Mouse (Mus musculus) cerebellum, adult 9-11 months (tissue): ENCODE results near the gene Zfp651.
A peak's percentile ranks its signal among the peaks of the same experiment; 100 is the strongest.

Source experiments
- DNase-seq: peaks from one replicate; pipeline ENCODE4 v3.0.0; 2022

The Zfp651 gene

DNA sequence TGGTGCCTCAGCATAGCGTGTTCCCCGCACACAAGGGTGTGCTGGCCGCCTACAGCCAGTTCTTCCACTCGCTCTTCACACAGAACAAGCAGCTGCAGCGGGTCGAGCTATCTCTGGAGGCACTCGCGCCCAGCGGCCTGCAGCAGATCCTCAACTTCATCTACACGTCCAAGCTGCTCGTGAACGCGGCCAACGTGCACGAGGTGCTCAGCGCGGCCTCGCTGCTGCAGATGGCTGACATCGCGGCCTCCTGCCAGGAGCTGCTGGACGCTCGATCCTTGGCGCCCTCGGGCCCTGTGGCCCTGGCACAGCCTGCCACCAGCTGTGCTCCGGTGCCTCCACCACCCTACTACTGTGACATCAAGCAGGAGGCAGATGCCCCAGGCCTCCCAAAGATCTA is 3.6 kb downstream of the Zfp651 start:
- no peak for DNase-seq

DNA sequence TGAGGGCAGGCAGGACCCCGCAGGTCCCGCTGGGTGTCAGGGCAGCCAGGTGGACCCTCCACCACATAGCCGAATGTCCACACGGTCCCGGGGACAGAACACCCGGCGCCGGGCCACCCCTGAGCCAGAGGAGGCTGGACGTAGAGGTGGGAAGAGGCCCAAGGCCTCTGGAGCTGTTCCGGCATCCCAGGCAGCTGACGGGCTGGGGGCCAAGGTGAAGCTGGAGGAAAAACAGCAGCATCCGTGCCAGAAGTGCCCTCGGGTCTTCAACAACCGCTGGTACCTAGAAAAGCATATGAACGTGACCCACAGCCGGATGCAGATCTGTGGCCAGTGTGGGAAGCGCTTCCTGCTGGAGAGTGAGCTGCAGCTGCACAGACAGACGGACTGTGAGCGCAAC is 4.6 kb downstream of the Zfp651 start:
- DNase-seq, result no peak

DNA sequence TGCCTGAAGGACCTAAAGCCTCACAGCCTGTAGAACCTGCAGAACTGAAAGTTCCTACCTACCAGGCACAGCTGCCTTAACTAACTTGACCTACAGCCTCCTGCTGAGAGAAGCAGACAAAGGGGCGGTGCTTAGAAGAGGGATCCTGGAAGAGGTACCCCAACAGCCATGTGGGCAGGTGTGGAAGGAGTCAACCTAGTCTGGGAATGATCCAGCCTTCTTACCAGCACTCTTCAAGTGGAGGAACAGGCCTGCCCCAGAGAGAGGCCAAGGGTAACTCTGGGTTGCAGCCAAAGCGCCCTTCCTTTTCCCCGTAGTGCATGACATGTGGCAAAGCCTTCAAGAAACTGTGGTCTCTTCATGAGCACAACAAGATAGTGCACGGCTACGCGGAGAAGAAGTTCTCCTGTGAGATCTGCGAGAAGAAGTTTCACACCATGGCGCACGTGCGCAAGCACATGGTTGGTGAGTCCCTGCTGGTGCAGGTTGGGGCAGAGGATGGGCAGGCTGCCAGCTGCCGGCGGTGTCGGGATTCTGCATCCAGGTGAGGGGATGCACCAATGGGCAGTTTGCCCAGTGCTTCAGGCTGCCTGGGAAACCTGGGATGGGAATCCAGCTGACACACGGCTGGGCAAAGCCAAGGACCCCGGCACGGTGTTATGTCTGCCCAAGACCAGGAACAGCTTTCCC is 6.2 kb downstream of the Zfp651 start:
- peak; percentile 48 for DNase-seq

DNA sequence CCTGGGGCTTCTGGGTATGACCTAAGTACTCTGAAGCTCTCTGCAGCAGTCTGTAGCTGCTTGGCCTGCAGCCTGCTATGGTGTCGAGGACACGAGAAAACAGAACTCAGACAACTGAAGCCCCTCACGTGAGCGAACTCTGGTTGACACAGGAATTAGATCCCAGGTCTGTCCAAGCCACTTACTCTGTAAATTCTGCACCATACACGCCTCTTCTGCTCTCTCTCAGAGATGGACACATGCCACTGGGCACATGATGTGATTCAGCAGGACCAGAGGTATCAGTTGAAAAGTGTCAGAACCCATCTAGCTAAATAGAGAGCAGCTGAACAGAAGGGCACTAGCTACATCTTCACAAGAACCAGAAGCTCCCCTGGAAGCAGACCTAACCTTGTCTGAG is 13.3 kb downstream of the Zfp651 start:
- DNase-seq, result no peak

DNA sequence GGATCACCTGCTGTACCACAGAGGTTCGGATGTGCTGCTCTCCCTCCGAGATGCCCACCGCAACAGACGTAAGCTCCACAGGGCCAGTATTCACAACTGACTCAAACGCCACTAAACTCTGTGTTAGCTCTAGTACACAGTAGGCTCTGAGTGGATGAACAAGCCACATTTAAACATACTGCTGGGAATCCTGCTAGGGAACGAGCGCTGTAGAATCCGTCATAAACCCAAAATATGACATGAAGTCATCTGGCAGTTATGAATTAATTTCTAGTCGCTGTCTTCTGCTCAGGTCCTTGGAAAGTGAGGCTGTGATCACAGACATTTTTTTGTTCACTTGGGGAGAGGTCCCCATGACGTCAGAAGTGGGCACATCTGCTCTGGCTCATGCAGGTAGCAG is 16.8 kb downstream of the Zfp651 start:
- no peak for DNase-seq

DNA sequence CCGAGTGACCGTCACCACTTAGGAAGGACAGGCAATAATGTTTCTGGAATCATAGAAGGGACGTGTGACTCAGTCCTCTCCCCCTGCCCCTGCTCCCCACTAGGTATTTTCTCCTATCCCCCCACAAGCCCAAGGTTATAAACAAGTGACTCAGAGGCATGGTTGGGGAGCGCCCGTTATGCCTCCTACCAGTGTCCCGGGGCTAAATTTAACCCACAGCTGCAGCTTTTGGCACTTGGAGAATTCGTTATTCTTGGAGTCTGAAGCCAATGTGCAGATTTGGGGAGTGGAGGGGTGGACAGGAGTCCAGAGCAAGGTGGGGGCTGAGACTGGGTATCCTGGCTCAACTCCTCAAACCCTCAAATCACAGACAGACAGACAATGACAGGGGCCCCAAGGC is 17.4 kb downstream of the Zfp651 start:
- DNase-seq, result no peak

DNA sequence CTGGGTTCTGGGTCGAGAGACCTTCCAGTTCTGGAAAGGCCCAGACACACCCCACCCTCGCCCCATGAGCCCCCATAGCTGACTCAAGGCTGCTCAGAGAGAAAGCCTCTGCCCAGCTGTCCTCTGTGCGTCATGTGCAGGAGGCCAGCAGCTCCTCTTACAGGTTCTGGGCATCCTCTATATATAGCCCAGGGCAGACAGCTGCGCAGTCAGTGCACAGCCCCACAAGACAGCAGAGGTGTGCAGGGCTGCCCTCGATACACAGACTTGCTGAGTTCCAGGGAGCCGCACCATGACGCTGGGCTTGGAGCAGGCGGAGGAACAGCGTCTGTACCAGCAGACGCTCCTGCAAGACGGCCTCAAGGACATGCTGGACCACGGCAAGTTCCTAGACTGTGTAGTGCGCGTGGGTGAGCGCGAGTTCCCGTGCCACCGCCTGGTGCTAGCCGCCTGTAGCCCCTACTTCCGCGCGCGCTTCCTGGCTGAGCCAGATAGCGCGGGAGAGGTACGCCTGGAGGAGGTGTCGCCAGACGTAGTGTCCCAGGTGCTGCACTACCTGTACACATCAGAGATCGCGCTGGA is 18.4 kb downstream of the Zfp651 start, which contains the start of gene Klhl40:
Gene Klhl40 (plus strand): TSS at position 124 of the 582 bp plus-strand sequence.
- no peak for DNase-seq

DNA sequence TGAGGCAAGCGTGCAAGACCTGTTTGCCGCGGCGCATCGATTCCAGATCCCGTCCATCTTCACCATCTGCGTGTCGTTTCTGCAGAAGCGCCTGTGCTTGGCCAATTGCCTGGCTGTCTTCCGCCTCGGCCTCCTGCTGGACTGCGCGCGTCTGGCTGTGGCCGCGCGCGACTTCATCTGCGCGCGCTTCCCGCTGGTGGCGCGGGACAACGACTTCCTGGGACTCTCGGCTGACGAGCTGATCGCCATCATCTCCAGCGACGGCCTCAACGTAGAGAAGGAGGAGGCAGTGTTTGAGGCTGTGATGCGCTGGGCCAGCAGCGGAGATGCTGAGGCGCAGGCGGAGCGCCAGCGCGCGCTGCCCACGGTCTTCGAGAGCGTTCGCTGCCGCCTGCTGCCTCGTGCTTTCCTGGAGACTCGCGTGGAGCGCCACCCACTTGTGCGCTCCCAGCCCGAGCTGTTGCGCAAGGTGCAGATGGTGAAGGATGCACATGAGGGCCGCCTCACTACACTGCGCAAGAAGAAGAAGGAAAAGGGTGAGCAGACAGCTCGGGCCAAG is 19.0 kb downstream of the Zfp651 start:
- no peak for DNase-seq

DNA sequence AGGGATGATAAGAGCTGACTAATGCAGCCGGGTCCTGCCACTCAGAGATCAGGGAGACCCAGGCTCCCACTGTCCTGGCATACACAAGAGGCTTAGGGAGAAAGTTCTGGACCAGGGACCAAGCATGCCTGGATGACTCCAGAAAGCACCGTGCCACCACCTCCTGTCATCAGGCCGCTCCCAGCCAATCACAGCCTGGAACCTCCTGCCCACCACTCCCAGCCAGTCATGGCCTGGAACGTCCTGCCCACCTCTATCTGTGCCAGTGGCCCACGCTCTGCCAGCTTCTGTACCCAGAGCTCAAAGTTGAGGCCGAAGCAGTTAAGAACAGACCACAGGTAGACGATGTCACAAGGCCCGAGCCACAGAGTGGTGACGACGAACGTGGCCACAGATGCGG is 25.7 kb downstream of the Zfp651 start:
- no peak for DNase-seq

DNA sequence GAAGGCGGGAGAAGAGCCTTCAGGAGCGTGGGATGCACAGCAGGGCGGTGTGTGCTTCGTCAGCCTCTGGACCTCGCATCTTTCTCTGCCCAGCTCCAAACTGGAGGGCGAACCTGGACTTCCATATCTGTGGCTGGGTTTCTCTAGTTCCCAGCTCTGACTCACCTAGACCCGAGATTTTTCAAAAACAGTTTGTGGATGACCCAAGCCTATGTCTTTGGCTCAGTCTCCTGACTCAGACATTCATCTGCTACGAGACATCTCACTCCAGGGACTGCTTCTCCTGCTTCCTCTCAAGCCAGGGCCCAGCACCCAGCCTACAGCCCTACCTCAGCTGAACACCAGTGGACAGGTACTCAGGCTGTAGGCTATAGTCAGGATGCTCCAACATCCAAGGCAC is 26.1 kb downstream of the Zfp651 start:
- no peak for DNase-seq

DNA sequence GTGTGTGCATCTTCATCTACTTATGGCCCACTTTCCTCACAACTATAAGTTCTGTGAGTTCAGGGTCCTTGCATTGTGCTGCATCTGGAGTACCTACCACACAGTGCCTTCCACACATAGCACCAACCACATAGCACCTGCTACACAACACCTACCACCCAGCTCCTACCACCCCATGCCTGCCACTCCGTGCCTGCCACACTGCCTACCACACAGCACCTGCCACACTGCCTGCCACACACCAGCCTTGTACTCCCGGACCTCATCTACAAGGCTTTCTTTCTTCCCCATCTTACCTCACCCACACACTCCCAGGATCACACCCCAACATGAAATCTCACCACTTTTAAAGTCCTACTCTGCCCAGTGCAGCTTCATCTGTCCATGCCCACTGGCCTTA is 27.2 kb downstream of the Zfp651 start:
- no peak for DNase-seq

DNA sequence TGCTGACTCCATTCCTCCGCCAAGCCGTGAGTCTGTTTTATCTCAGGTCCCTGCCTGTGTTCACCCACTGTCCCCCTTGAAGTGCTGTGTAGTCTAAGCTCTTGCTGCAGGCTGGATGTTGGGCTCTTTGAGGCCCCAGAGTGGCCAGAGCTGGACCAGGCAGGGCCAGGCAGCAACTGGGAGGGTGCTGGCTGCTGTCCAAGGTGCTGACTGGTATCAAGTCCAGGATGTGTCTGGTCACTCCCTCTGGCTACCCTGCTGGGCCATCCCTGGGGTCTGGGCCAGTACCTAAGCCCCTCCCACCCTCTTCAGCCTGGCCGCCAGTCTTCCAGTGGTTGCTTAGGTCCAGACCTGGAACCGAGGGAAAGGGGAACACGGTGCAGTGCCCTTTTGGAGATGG is 32.1 kb downstream of the Zfp651 start:
- DNase-seq, result peak; percentile 62

DNA sequence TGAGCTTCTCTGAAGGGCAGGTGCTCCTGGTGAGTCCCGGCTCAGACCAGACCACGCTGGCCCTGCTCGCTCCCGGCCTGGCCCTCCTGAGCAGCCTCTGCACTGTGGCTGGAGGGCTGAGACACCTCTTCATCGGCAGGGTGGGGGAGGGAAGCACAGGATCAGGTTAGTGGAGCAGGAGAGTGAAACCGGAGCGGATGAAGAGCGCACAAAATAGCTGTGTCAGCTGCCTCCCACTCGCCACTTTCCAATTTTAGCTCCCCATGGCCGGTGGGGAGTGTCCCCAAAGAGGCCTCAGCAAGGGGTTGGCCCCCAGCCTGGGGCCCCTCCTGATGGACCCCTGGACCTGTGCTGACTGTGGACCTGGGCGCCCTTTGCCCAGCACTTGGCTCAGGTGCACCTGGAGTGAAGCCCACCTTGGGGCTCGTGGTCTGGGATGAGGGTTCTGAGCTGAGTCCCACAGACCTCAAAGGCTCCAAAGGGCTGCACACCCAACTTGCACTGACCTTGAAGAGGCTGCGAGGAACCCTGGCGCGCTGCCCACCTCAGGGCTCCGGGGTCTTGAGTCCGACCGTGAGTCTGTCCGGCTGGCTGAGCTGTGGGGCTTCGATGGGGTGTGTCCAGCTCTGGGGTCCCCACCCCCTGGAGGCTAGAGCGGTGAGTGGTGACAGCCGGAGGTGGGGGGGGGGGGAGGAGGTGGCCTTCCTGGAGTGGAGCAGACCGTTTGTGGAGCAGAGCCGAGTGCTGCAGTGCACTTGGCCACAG is 32.8 kb downstream of the Zfp651 start, which contains the start of gene Hhatl:
Gene Hhatl (minus strand): TSS at position 751 of the 765 bp plus-strand sequence.
- no peak for DNase-seq

DNA sequence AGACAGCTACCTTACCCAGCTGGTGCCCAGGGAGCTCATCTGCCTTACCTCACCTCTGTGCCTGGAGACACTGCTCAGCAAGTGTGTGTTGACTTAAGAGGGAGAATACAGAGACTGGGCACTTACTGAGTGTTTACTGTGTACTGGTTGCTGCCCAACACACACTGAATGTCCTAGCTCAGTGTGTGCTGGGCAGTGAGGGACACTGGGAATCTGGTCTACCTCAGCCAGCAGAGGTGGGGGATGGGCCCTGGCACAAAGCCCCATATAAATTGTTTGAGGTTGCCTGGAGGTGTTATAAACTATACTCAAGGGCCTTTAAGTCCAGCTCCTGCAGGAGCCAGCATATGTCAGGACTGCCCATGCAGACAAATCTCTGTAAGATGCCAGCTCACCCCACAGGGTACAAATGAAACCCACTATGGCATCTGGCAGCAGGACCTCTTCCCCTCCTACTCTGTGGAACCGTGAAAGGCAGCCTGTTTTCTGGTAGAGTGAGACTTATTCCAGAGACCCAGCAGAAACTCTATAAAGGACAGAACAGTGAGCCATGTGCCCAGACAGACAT is 35.9 kb downstream of the Zfp651 start:
- no peak for DNase-seq

DNA sequence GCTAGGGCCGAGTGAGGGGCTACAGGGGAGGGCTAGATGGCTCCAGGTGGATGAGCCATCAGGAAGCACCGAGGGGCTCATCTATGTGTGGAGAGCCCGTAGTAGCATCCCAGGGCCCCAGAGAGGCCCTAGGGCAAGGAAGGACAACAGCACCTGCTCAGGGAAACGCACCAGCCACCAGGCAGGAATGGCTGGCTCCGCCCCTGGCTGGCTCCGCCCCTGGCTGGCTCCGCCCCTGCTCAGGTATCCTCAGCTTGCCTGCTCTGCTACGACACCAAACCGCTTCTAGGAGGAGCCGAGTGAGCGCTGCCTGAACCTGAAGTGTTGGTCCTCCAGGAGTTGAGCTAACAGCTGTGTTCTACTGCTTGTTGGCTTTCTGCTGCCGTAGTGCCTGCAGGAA is 38.6 kb downstream of the Zfp651 start:
- no peak for DNase-seq

DNA sequence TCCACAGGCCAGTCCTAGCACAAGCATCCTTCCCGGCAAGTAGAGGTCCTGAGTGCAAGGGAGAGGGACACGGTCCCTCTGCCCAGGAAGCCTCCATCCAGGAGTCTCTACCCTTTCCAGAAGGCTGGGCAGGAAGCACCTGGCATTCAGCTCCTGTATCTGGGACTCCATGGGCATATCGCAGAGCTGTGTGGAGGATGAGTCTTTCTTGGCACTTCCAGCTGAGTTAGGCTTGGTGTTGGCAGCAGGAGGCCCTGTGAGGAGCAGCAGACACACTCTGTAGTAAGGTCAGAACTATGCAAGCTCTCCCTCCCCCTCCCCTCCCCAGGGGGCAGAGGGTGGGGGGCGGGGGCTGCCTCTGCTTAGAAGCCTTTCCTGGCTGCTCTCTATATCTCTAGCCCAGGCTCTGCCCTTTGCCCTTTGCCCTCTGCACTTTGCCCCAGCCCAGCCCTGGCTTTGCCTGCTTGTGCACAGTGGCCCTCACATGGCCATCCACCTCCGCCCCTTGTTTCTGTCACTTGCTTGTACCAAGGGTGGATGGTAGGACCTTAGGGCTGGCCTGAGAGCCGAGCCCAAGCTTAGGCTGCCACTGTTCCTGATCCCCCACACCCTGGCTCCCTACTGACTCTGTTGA is 39.9 kb downstream of the Zfp651 start:
- no peak for DNase-seq

DNA sequence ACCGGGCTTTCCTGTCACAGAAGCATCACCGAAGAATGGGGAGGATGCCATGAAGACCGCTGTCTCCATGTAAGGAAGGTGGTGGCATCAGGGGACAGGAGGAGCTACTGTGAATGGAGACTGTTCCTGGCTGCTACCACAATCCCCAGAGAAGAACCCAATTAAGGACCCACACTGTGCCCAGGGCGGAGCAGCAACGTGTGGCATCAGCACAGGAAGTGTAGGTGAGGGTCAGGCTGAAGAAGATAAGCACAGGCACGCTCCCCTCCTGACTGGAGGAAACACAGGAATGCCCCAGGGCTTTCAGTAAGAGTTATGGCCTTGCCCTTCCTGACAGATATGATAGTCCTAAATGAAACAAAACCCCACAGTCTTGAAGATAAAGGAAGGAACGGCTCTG is 43.6 kb downstream of the Zfp651 start:
- DNase-seq, result no peak

DNA sequence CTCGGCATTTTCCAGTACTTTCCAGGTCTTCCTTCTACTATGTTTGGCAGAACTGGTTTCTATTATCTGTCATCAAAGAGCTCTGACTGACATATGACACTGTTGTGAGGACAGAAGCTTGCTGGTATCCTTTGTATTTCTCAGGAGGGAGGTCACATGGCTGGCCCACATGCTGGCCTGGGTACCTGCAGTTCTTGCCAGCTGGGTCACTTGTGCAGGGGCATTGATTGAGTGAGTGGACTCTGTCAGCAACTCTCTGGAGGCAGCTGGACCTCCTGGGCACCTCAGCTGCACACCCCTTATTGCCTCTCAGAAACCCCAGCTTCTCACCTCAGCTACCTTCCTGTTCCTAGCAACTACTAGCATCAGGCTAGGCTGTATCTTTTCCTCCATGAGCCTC is 48.4 kb downstream of the Zfp651 start:
- no peak for DNase-seq

DNA sequence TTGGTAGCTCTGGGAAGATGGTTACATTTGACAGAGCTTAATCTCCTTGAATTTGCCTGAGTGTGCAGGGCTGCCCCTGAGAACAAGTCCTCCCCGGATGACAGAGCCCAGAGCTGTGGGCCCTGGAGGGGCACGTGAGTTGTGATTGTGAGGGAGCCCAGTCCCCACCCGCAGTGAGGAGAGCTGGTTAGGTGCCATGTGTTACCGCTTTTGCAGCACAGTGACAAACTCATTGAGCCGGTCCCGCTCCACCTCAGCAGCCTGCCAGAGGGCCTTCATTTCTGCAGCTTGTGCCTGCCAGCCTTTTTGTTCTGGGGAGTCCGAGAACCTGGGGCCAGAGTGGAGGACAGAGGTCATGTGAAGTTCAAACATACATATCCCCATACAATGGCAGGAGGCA is 48.8 kb downstream of the Zfp651 start:
- peak; percentile 51 for DNase-seq

DNA sequence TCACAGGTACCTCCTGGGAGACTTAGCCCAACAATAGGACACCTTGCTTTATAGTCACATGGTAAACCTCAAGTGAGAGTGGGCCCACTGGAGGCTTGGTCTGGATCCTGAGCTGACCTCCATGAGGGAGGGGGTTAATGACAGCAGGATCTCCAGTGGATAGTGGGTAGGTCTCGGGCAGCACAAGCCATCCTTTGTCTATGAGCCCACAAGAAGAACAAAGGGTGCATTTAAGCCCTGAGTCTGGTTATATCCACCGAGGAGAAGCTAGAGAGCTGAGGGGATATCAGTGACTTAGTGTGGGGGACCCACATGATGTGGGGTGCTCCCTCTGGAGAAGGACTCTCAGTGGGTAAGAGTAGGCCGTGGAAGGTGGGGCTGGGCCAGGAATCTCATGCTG is 49.4 kb downstream of the Zfp651 start:
- DNase-seq, result no peak

DNA sequence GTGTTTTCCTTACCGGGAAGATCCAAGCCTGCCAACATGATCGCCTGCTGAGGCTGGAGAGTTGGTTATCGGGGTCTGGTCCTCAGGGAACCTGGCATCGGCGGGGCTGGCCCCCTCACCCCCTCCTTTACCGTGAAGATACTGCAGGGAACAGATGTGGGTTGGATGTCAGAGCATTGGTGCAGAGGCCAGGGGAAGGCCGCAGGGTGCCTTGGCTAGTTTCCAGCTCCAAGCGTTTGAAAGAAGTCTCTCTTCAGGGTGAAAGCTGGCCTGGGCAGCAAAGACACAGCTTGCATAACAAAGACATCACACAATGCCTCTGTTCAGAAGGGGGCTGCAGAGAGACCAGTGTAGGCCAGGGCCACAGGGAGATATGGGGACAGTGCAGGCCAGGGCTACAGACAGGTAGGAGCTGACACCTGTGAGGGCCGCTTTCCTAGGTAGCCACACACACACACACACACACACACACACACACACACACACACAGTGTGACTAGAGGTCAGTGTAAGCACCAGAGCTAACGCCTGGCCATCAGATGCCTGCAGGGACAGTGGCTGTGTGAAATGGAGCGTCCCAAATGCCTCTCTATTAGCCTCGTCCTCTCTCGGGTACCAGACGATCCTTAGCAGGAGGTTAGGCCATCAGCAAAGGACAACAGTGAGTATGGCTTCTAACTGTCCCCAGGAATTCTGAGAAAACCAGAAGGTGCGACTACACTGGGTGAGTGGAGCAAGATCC is 51.1 kb downstream of the Zfp651 start:
- peak; percentile 73 for DNase-seq

DNA sequence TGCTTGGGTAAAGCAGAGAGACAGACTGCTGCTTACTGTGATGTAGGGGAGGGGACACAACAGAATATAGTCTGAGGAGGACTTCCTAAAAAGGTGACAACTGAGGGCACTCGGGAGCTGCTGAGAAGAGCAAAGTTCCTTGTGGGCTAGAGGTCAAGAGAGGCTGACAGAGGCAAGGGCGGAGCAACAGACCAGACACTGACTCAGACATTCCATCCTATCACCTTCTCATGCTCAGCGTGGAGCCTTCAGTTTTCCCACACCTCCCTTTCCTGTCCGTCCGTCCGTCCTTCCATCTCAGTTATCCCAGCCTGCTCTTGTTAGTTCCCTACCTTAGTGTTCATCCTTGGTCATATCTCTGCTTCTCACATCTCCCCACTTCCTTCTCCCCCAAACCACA is 56.1 kb downstream of the Zfp651 start:
- no peak for DNase-seq
